Mouse (Mus musculus) liver, postnatal 0 days (tissue): ENCODE results near the gene Msi2.

ENCODE experiments used
- CTCF ChIP-seq: sonication (generic); IDR thresholded peaks from 2 replicates; pipeline ENCODE4 v1.5.1; 2016; ENCODE audit warnings: antibody characterized with exemption, low read depth
- EP300 ChIP-seq: IDR thresholded peaks from 2 replicates; pipeline ENCODE4 v1.6.1; 2016; ENCODE audit warnings: antibody characterized with exemption, low read depth, mild to moderate bottlenecking

DNA sequence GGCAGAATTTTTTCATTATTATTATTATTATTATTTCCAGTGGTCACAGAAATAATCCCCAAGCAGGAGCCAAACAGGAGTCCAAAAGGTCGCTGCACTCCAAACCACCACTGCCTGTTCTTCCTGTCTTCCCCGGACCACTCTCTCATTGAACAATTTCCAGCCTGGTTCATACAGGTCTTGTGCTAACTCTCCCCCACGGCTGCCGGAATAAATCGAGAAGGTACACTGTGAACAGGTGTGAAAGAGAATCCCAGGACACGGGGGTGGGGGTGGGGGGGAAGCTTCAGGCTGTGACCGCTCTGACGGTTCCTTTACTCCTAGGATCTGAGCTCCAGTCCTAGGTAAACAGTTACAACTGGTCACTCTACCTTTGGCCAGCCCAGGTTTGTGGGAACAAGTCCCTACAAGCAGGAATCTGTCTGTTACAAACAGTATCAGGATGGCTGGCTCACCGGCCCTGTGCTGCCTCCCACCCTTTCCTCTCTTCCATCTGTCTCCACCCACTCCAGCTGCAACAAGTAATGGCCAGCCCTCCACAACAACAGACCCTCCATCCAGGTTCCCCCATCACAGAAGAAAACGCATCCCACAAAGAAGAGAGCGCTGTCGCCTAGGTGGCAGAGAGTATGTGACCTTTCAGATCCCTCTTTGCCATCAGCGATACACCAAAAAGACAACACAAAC is 136.1 kb downstream of the Msi2 start:
- TF ChIP-seq CTCF = no peak
- TF ChIP-seq EP300 = no peak
